13 mouse cellular contexts compared by ENCODE assay signal in the genomic region with DNA sequence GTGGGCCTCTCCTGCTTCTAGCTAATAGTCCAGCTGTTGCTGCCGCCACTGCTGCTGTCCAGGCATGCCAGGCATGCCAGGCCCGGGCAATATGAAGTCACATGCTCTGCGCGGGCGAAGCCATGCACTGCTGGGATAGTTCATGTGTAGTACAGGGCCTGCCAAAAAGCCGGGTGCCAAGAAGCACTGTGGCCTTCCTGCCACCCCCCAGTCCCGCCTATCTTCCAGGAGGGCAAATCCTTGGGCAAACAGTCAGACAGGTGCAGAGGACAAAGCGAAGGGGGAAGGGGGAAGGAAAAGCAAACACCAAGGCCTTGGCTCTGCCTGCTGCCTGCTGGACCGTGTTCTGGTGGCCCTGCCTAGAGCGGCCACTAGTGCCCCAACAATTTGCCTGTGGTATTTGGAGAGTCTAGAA. TPM values are rescaled to one million over a fixed set of nuclear protein-coding genes. Genes with fewer than 3 reads are reported as not detected.
DNase-seq lines count a peak whose midpoint lies in the region; ATAC-seq and TF ChIP-seq lines count a peak whose summit lies in the region.
"Had no signal": no experiment of that assay in that cellular context is flagged by ENCODE, and none has a peak within 500 bp of the region (broad histone marks: within the 10 kb centered on the region; RNA-seq: fewer than 3 reads in every experiment).

No protein-coding gene starts in this region.

- 0 out of 2 replicates have a peak overlapping the region, but pooled peaks have one; percentile 15 for H3K9ac ChIP-seq in midbrain, embryonic 12.5 days (replicated peaks)
- H3K9ac ChIP-seq in midbrain, embryonic 11.5 days (ENCODE audit: low read length) = no peak overlapping the region
- no peak overlapping the region for H3K9ac ChIP-seq in lung, postnatal 0 days (replicated peaks; ENCODE audit: low read depth)
- H3K9ac ChIP-seq in liver, embryonic 11.5 days (ENCODE audit: low read depth, low read length) = no peak overlapping the region
- H3K9ac ChIP-seq: liver, embryonic 15.5 days; midbrain, embryonic 13.5 days had no signal

- no peak overlapping the region for H3K4me2 ChIP-seq in midbrain, embryonic 12.5 days (replicated peaks)
- H3K4me2 ChIP-seq in midbrain, embryonic 11.5 days = no peak overlapping the region
- H3K4me2 ChIP-seq in lung, postnatal 0 days (replicated peaks; ENCODE audit: low read depth, low read length) = no peak overlapping the region
- no peak overlapping the region for H3K4me2 ChIP-seq in liver, embryonic 11.5 days
- H3K4me2 ChIP-seq: liver, embryonic 15.5 days; midbrain, embryonic 13.5 days had no signal

- TF ChIP-seq POLR2A in kidney, adult 2 months (IDR thresholded peaks at IDR 0.05; ENCODE audit: low read depth, low read length) = no peak

- H3K27me3 ChIP-seq in kidney, adult 2 months (replicated peaks; ENCODE audit: control insufficient read depth, insufficient read depth, low read length) = no peaks in the 10 kb centered on the region
- H3K27me3 ChIP-seq in midbrain, embryonic 12.5 days = 0 out of 2 replicates have a peak, but pooled peaks cover 7% of the 10 kb centered on the region
- no peaks in the 10 kb centered on the region for H3K27me3 ChIP-seq in midbrain, embryonic 11.5 days (ENCODE audit: control insufficient read depth, insufficient read depth, low read length)
- H3K27me3 ChIP-seq in lung, postnatal 0 days (replicated peaks; ENCODE audit: insufficient read depth, low read length) = no peaks in the 10 kb centered on the region
- peaks cover 3% of the 10 kb centered on the region; the same call in 1 of the 2 replicates for H3K27me3 ChIP-seq in liver, embryonic 11.5 days (replicated peaks; ENCODE audit: control insufficient read depth, insufficient read depth, low read length)
- H3K27me3 ChIP-seq: liver, embryonic 15.5 days; midbrain, embryonic 13.5 days had no signal

- no peaks in the 10 kb centered on the region for H3K9me3 ChIP-seq in midbrain, embryonic 12.5 days
- no peaks in the 10 kb centered on the region for H3K9me3 ChIP-seq in midbrain, embryonic 11.5 days (ENCODE audit: control insufficient read depth, low read length)
- no peaks in the 10 kb centered on the region for H3K9me3 ChIP-seq in lung, postnatal 0 days (ENCODE audit: low read length)
- no peaks in the 10 kb centered on the region for H3K9me3 ChIP-seq in liver, embryonic 11.5 days (ENCODE audit: control insufficient read depth, low read length)
- H3K9me3 ChIP-seq: G1E; liver, embryonic 15.5 days; midbrain, embryonic 13.5 days had no signal

- H3K27ac ChIP-seq in kidney, adult 2 months (ENCODE audit: insufficient read depth, low read depth, low read length) = no peak overlapping the region; the same call in 1 of the 2 replicates
- H3K27ac ChIP-seq in midbrain, embryonic 12.5 days (replicated peaks) = no peak overlapping the region
- H3K27ac ChIP-seq in midbrain, embryonic 11.5 days (ENCODE audit: low read depth, low read length) = no peak overlapping the region
- H3K27ac ChIP-seq in lung, postnatal 0 days (ENCODE audit: low read length) = peak overlapping the region; percentile 55; the same call in 1 of the 2 replicates
- no peak overlapping the region; the same call in 1 of the 2 replicates for H3K27ac ChIP-seq in liver, embryonic 11.5 days (ENCODE audit: low read depth, low read length)
- H3K27ac ChIP-seq: liver, embryonic 15.5 days; midbrain, embryonic 13.5 days had no signal

- peak; percentile 42; the same call in 1 of the 2 replicates for TF ChIP-seq EP300 in lung, postnatal 0 days (IDR thresholded peaks at IDR 0.05)

- no peaks in the 10 kb centered on the region for H3K4me1 ChIP-seq in kidney, adult 2 months (ENCODE audit: control insufficient read depth, insufficient read depth, low read length)
- 0 out of 2 replicates have a peak, but pooled peaks cover 3% of the 10 kb centered on the region for H3K4me1 ChIP-seq in midbrain, embryonic 12.5 days
- peaks cover 3% of the 10 kb centered on the region; the same call in 1 of the 2 replicates for H3K4me1 ChIP-seq in midbrain, embryonic 11.5 days (ENCODE audit: control insufficient read depth, insufficient read depth, low read length)
- H3K4me1 ChIP-seq in lung, postnatal 0 days (ENCODE audit: insufficient read depth, low read depth, low read length) = peaks cover 19% of the 10 kb centered on the region
- peaks cover 15% of the 10 kb centered on the region for H3K4me1 ChIP-seq in liver, embryonic 11.5 days (replicated peaks; ENCODE audit: control insufficient read depth, insufficient read depth, low read length)

- WGBS in kidney, adult 2 months = 58% methylated on average over 10 of the region's 10 CpGs
- WGBS in midbrain, embryonic 12.5 days = 73% methylated on average over 10 of the region's 10 CpGs
- WGBS in midbrain, embryonic 11.5 days = 83% methylated on average over 10 of the region's 10 CpGs
- WGBS in lung, postnatal 0 days = 49% methylated on average over 10 of the region's 10 CpGs
- WGBS in liver, embryonic 11.5 days = 79% methylated on average over 10 of the region's 10 CpGs

- no peaks in the 10 kb centered on the region for H3K36me3 ChIP-seq in kidney, adult 2 months (ENCODE audit: control insufficient read depth, insufficient read depth, low read length)
- no peaks in the 10 kb centered on the region for H3K36me3 ChIP-seq in midbrain, embryonic 12.5 days
- no peaks in the 10 kb centered on the region for H3K36me3 ChIP-seq in midbrain, embryonic 11.5 days (ENCODE audit: control insufficient read depth, insufficient read depth, low read length)
- H3K36me3 ChIP-seq in lung, postnatal 0 days (ENCODE audit: insufficient read depth, low read length) = no peaks in the 10 kb centered on the region
- H3K36me3 ChIP-seq in liver, embryonic 11.5 days (ENCODE audit: control insufficient read depth, insufficient read depth, low read length) = no peaks in the 10 kb centered on the region
- H3K36me3 ChIP-seq: G1E; liver, embryonic 15.5 days; midbrain, embryonic 13.5 days had no signal

- TF ChIP-seq CTCF in kidney, adult 2 months (conservative IDR thresholded peaks at IDR 0.05; ENCODE audit: insufficient read depth, insufficient read length, low read depth, low read length) = no peak
- TF ChIP-seq CTCF in lung, postnatal 0 days (IDR thresholded peaks at IDR 0.05) = peak; percentile 53

- H3K4me3 ChIP-seq in kidney, adult 2 months (ENCODE audit: insufficient read depth, low read depth, low read length) = no peak overlapping the region
- H3K4me3 ChIP-seq in midbrain, embryonic 12.5 days = no peak overlapping the region
- H3K4me3 ChIP-seq in midbrain, embryonic 11.5 days (ENCODE audit: low read depth, low read length) = no peak overlapping the region
- H3K4me3 ChIP-seq in lung, postnatal 0 days (ENCODE audit: low read depth, low read length) = no peak overlapping the region
- no peak overlapping the region for H3K4me3 ChIP-seq in liver, embryonic 11.5 days (ENCODE audit: low read depth, low read length)
- H3K4me3 ChIP-seq: liver, embryonic 15.5 days; midbrain, embryonic 13.5 days had no signal

- ATAC-seq in midbrain, embryonic 12.5 days (ENCODE audit: low FRiP score, low read depth) = no peak
- ATAC-seq in midbrain, embryonic 11.5 days (ENCODE audit: low FRiP score) = no peak
- ATAC-seq in lung, postnatal 0 days = peak; percentile 86
- ATAC-seq in liver, embryonic 11.5 days (replicated peaks; ENCODE audit: low FRiP score) = no peak
- ATAC-seq: midbrain, embryonic 13.5 days had no signal

- peak; percentile 47 for DNase-seq in kidney, adult 11 months
- DNase-seq in kidney, adult 2 months = no peak
- DNase-seq in midbrain, embryonic 11.5 days (ENCODE audit: low spot score, missing footprints) = no peak
- peak; percentile 80 for DNase-seq in lung, postnatal 0 days (ENCODE audit: low spot score)
- DNase-seq in urinary bladder, postnatal 4 days (ENCODE audit: low spot score in 2 of 2) = no peak
- no peak for DNase-seq in liver, embryonic 11.5 days (ENCODE audit: low spot score)
- DNase-seq: adrenal gland, postnatal 36 days; cerebellum, postnatal 14 days; heart, adult 18-20 months had no signal

RNA-seq across cellular contexts. Expression of gene Dagla, which starts 18.2 kb away (rescaled TPM):
- 7.0 and 8.2 TPM in 2 replicates for polyA plus RNA-seq in kidney, adult 2 months (2012; rRNA removed)
- polyA plus RNA-seq in midbrain, embryonic 12.5 days (2016; fragmentation: Nextera tagmentation; extraction: Ambion mirVana) = 4.2 and 4.4 TPM in 2 replicates
- 1.2 and 1.3 TPM in 2 replicates for polyA plus RNA-seq in midbrain, embryonic 11.5 days (2014; fragmentation: Nextera tagmentation; extraction: Ambion mirVana)
- polyA plus RNA-seq in lung, postnatal 0 days (2015; fragmentation: Nextera tagmentation; extraction: Ambion mirVana) = 1.2 and 1.4 TPM in 2 replicates
- 0.77 and 0.82 TPM in 2 replicates for polyA plus RNA-seq in liver, embryonic 11.5 days (2014; fragmentation: Nextera tagmentation; extraction: Ambion mirVana)
- polyA plus RNA-seq: G1E had no signal

RNA-seq across cellular contexts. Expression of gene Myrf, which starts 45.9 kb away (rescaled TPM):
- polyA plus RNA-seq in kidney, adult 2 months (2012; rRNA removed) = 18.8 and 24.5 TPM in 2 replicates
- 1.1 and 1.5 TPM in 2 replicates for polyA plus RNA-seq in midbrain, embryonic 12.5 days (2016; fragmentation: Nextera tagmentation; extraction: Ambion mirVana)
- 1.4 and 1.7 TPM in 2 replicates for polyA plus RNA-seq in midbrain, embryonic 11.5 days (2014; fragmentation: Nextera tagmentation; extraction: Ambion mirVana)
- 5.0 and 5.9 TPM in 2 replicates for polyA plus RNA-seq in lung, postnatal 0 days (2015; fragmentation: Nextera tagmentation; extraction: Ambion mirVana)
- polyA plus RNA-seq in liver, embryonic 11.5 days (2014; fragmentation: Nextera tagmentation; extraction: Ambion mirVana) = 23.8 and 24.1 TPM in 2 replicates
- polyA plus RNA-seq: G1E had no signal

Comparison
In these comparisons a context has a peak if more than half of its experiments do, and no peak if none do; other contexts are left out.
1. DNase-seq: peak in kidney, adult 11 months (single experiment) and lung, postnatal 0 days (single experiment); none in kidney, adult 2 months (single experiment), midbrain, embryonic 11.5 days (single experiment), urinary bladder, postnatal 4 days (0 of 2) and liver, embryonic 11.5 days (single experiment).